8 mouse cellular contexts compared by ENCODE assay signal in genomic region chr17:47594969-47595247, GRCm38 (mm10). TPM values are rescaled to one million over a fixed set of nuclear protein-coding genes. Genes with fewer than 3 reads are reported as not detected.
DNase-seq lines count a peak whose midpoint lies in the region; ATAC-seq lines count a peak whose summit lies in the region.
"Had no signal": no experiment of that assay in that cellular context is flagged by ENCODE, and none has a peak within 500 bp of the region (broad histone marks: within the 10 kb centered on the region; RNA-seq: fewer than 3 reads in every experiment).

No protein-coding gene starts in this region.

- peaks cover 58% of the 10 kb centered on the region for H3K36me3 ChIP-seq in megakaryocyte, embryonic 14.5 days (replicated peaks; ENCODE audit: low read length)
- H3K36me3 ChIP-seq in forebrain, embryonic 11.5 days (ENCODE audit: control insufficient read depth, insufficient read depth, low read length) = no peaks in the 10 kb centered on the region; the same call in 1 of the 2 replicates
- H3K36me3 ChIP-seq in limb, embryonic 13.5 days = peaks cover 36% of the 10 kb centered on the region
- H3K36me3 ChIP-seq in stomach, embryonic 15.5 days = peaks cover 15% of the 10 kb centered on the region

- 0% methylated on average over 8 of the region's 9 CpGs for WGBS in forebrain, embryonic 11.5 days
- 2% methylated on average over 9 of the region's 9 CpGs for WGBS in limb, embryonic 13.5 days
- WGBS in stomach, embryonic 15.5 days = 0% methylated on average over 8 of the region's 9 CpGs

- no peak for ATAC-seq in megakaryocyte, adult 5-6 weeks (ENCODE audit: poor library complexity, severe bottlenecking)
- no peak for ATAC-seq in forebrain, embryonic 11.5 days (replicated peaks; ENCODE audit: low FRiP score)
- no peak for ATAC-seq in limb, embryonic 13.5 days (ENCODE audit: low FRiP score, low read depth)
- no peak for ATAC-seq in stomach, embryonic 15.5 days (ENCODE audit: insufficient read depth, low FRiP score, low read depth)
- ATAC-seq in activated CD4-positive, CD25-positive, alpha-beta regulatory T cell, adult 4 months = no peak

- peak overlapping the region; percentile 97 for H3K27ac ChIP-seq in forebrain, embryonic 11.5 days (ENCODE audit: low read depth, low read length)
- H3K27ac ChIP-seq in limb, embryonic 13.5 days = peak overlapping the region; percentile 99
- H3K27ac ChIP-seq in stomach, embryonic 15.5 days = peak overlapping the region; percentile 98

- H3K4me1 ChIP-seq in megakaryocyte, embryonic 14.5 days = peaks cover 72% of the 10 kb centered on the region
- H3K4me1 ChIP-seq in forebrain, embryonic 11.5 days (replicated peaks; ENCODE audit: control insufficient read depth, insufficient read depth, low read length) = peaks cover 28% of the 10 kb centered on the region
- peaks cover 37% of the 10 kb centered on the region for H3K4me1 ChIP-seq in limb, embryonic 13.5 days
- H3K4me1 ChIP-seq in stomach, embryonic 15.5 days = peaks cover 41% of the 10 kb centered on the region

- peak overlapping the region; percentile 98 for H3K4me3 ChIP-seq in megakaryocyte, embryonic 14.5 days (replicated peaks)
- peak overlapping the region; percentile 81 for H3K4me3 ChIP-seq in forebrain, embryonic 11.5 days (ENCODE audit: low read depth, low read length)
- H3K4me3 ChIP-seq in limb, embryonic 13.5 days = peak overlapping the region; percentile 96
- H3K4me3 ChIP-seq in stomach, embryonic 15.5 days (replicated peaks) = peak overlapping the region; percentile 96

- H3K9me3 ChIP-seq in megakaryocyte, embryonic 14.5 days = no peaks in the 10 kb centered on the region
- H3K9me3 ChIP-seq in forebrain, embryonic 11.5 days (ENCODE audit: control insufficient read depth, low read length) = no peaks in the 10 kb centered on the region
- H3K9me3 ChIP-seq in limb, embryonic 13.5 days = no peaks in the 10 kb centered on the region
- no peaks in the 10 kb centered on the region for H3K9me3 ChIP-seq in stomach, embryonic 15.5 days

- DNase-seq in forebrain, embryonic 11.5 days (ENCODE audit: low spot score) = no peak
- no peak for DNase-seq in urinary bladder, postnatal 4 days (ENCODE audit: low spot score in 2 of 2)
- DNase-seq: cerebellum, adult 11 months had no signal

- H3K27me3 ChIP-seq in megakaryocyte, embryonic 14.5 days (replicated peaks) = no peaks in the 10 kb centered on the region
- H3K27me3 ChIP-seq in forebrain, embryonic 11.5 days (ENCODE audit: control insufficient read depth, insufficient read depth, low read length) = no peaks in the 10 kb centered on the region
- H3K27me3 ChIP-seq in limb, embryonic 13.5 days = no peaks in the 10 kb centered on the region
- H3K27me3 ChIP-seq in stomach, embryonic 15.5 days (replicated peaks) = no peaks in the 10 kb centered on the region

- peak overlapping the region; percentile 88 for H3K9ac ChIP-seq in forebrain, embryonic 11.5 days (ENCODE audit: low read length)
- peak overlapping the region; percentile 96 for H3K9ac ChIP-seq in limb, embryonic 13.5 days
- peak overlapping the region; percentile 87 for H3K9ac ChIP-seq in stomach, embryonic 15.5 days

- peak overlapping the region; percentile 86 for H3K4me2 ChIP-seq in forebrain, embryonic 11.5 days (ENCODE audit: low read depth, low read length, severe bottlenecking)
- peak overlapping the region; percentile 89 for H3K4me2 ChIP-seq in limb, embryonic 13.5 days (replicated peaks)
- peak overlapping the region; percentile 78 for H3K4me2 ChIP-seq in stomach, embryonic 15.5 days

RNA-seq across cellular contexts. Expression of gene Bysl, which starts 16.4 kb away (rescaled TPM):
- 7.8 and 17.7 TPM in 2 replicates for polyA plus RNA-seq in megakaryocyte, embryonic 14.5 days (2012; ENCODE audit: insufficient read depth, low replicate concordance)
- total RNA-seq in megakaryocyte, adult 5-6 weeks (2015) = 4.8 and 5.6 TPM in 2 replicates
- 6.4 and 7.3 TPM in 2 replicates for total RNA-seq in megakaryocyte, adult 5-6 weeks (2017)
- polyA plus RNA-seq in forebrain, embryonic 11.5 days (2014; fragmentation: Nextera tagmentation; extraction: Ambion mirVana) = 34.6 and 37.3 TPM in 2 replicates
- polyA plus RNA-seq in limb, embryonic 13.5 days (2015; fragmentation: Nextera tagmentation; extraction: Ambion mirVana) = 26.6 and 28.6 TPM in 2 replicates
- polyA plus RNA-seq in stomach, embryonic 15.5 days (2015; fragmentation: Nextera tagmentation; extraction: Ambion mirVana) = 21.2 and 21.4 TPM in 2 replicates
- polyA plus RNA-seq in activated CD4-positive, CD25-positive, alpha-beta regulatory T cell, adult 4 months (2017; shearing (Covaris generic)) = 10 to 100 TPM in 1 of 2 experiments, 1 to 10 TPM in 1; 6.6 to 10.8 TPM

RNA-seq across cellular contexts. Expression of gene Med20, which starts 16.5 kb away (rescaled TPM):
- 2.3 TPM in 1 of 2 replicates, not detected in the other for polyA plus RNA-seq in megakaryocyte, embryonic 14.5 days (2012; ENCODE audit: insufficient read depth, low replicate concordance)
- total RNA-seq in megakaryocyte, adult 5-6 weeks (2015) = 17.2 and 18.2 TPM in 2 replicates
- 32.2 and 33.8 TPM in 2 replicates for total RNA-seq in megakaryocyte, adult 5-6 weeks (2017)
- 44.5 and 45.5 TPM in 2 replicates for polyA plus RNA-seq in forebrain, embryonic 11.5 days (2014; fragmentation: Nextera tagmentation; extraction: Ambion mirVana)
- polyA plus RNA-seq in limb, embryonic 13.5 days (2015; fragmentation: Nextera tagmentation; extraction: Ambion mirVana) = 50.6 and 52.2 TPM in 2 replicates
- 38.7 and 39.7 TPM in 2 replicates for polyA plus RNA-seq in stomach, embryonic 15.5 days (2015; fragmentation: Nextera tagmentation; extraction: Ambion mirVana)
- 10 to 100 TPM; 23.6 to 30.0 TPM for polyA plus RNA-seq in activated CD4-positive, CD25-positive, alpha-beta regulatory T cell, adult 4 months (2017; shearing (Covaris generic))

RNA-seq across cellular contexts. Expression of gene Gm20517, which starts 16.5 kb away (rescaled TPM):
- polyA plus RNA-seq in megakaryocyte, embryonic 14.5 days (2012; ENCODE audit: insufficient read depth, low replicate concordance) = 0.29 and 0.81 TPM in 2 replicates
- total RNA-seq in megakaryocyte, adult 5-6 weeks (2015) = 0.49 and 2.4 TPM in 2 replicates
- total RNA-seq in megakaryocyte, adult 5-6 weeks (2017) = 1.7 and 2.3 TPM in 2 replicates
- polyA plus RNA-seq in forebrain, embryonic 11.5 days (2014; fragmentation: Nextera tagmentation; extraction: Ambion mirVana) = 2.4 and 3.6 TPM in 2 replicates
- polyA plus RNA-seq in limb, embryonic 13.5 days (2015; fragmentation: Nextera tagmentation; extraction: Ambion mirVana) = 1.8 and 2.2 TPM in 2 replicates
- polyA plus RNA-seq in stomach, embryonic 15.5 days (2015; fragmentation: Nextera tagmentation; extraction: Ambion mirVana) = 1.0 and 1.5 TPM in 2 replicates
- 1 to 10 TPM in 1 of 2 experiments, under 1 TPM in 1; 0.89 to 1.1 TPM for polyA plus RNA-seq in activated CD4-positive, CD25-positive, alpha-beta regulatory T cell, adult 4 months (2017; shearing (Covaris generic))

RNA-seq across cellular contexts. Expression of gene Usp49, which starts 35.6 kb away (rescaled TPM):
- polyA plus RNA-seq in megakaryocyte, embryonic 14.5 days (2012; ENCODE audit: insufficient read depth, low replicate concordance) = 1.2 and 3.7 TPM in 2 replicates
- total RNA-seq in megakaryocyte, adult 5-6 weeks (2015) = 3.9 and 5.1 TPM in 2 replicates
- total RNA-seq in megakaryocyte, adult 5-6 weeks (2017) = 4.2 and 5.3 TPM in 2 replicates
- polyA plus RNA-seq in forebrain, embryonic 11.5 days (2014; fragmentation: Nextera tagmentation; extraction: Ambion mirVana) = 7.2 and 8.1 TPM in 2 replicates
- polyA plus RNA-seq in limb, embryonic 13.5 days (2015; fragmentation: Nextera tagmentation; extraction: Ambion mirVana) = 5.6 and 7.4 TPM in 2 replicates
- 5.3 and 6.3 TPM in 2 replicates for polyA plus RNA-seq in stomach, embryonic 15.5 days (2015; fragmentation: Nextera tagmentation; extraction: Ambion mirVana)
- polyA plus RNA-seq in activated CD4-positive, CD25-positive, alpha-beta regulatory T cell, adult 4 months (2017; shearing (Covaris generic)) = under 1 TPM; 0.60 to 0.71 TPM
